Comparison of ENCODE assay signal across 9 mouse cellular contexts in genomic region chr1:127537204-127538038, GRCm38 (mm10).
DNase-seq lines count a peak whose midpoint lies in the region; ATAC-seq and TF ChIP-seq lines count a peak whose summit lies in the region.
"Had no signal": no experiment of that assay in that cellular context is flagged by ENCODE, and none has a peak within 500 bp of the region (broad histone marks: within the 10 kb centered on the region; RNA-seq: fewer than 3 reads in every experiment).

No protein-coding gene starts in this region.

- WGBS in heart, embryonic 15.5 days, result 32% methylated on average over 17 of the region's 17 CpGs
- WGBS in embryonic facial prominence, embryonic 11.5 days, result 8% methylated on average over 17 of the region's 17 CpGs

- H3K36me3 ChIP-seq in heart, embryonic 15.5 days, result no peaks in the 10 kb centered on the region
- no peaks in the 10 kb centered on the region for H3K36me3 ChIP-seq in embryonic facial prominence, embryonic 11.5 days (replicated peaks; ENCODE audit: control insufficient read depth, insufficient read depth, low read depth, low read length)
- H3K36me3 ChIP-seq: G1E had no signal

- no peaks in the 10 kb centered on the region for H3K9me3 ChIP-seq in heart, embryonic 15.5 days (replicated peaks)
- H3K9me3 ChIP-seq in embryonic facial prominence, embryonic 11.5 days (replicated peaks; ENCODE audit: control insufficient read depth, low read length), result no peaks in the 10 kb centered on the region

- no peak overlapping the region for H3K9ac ChIP-seq in heart, embryonic 15.5 days
- H3K9ac ChIP-seq in embryonic facial prominence, embryonic 11.5 days (replicated peaks; ENCODE audit: low read length), result peak overlapping the region; percentile 45

- ATAC-seq in heart, embryonic 15.5 days (replicated peaks; ENCODE audit: insufficient number of reproducible peaks, insufficient read depth, low FRiP score, low read depth), result no peak
- ATAC-seq in embryonic facial prominence, embryonic 11.5 days (replicated peaks; ENCODE audit: insufficient number of reproducible peaks, low FRiP score, low TSS enrichment, low read depth), result peak; percentile 85

- no peak for TF ChIP-seq CTCF in layer of hippocampus, adult 2 months (conservative IDR thresholded peaks at IDR 0.05)

- no peak for DNase-seq in heart, postnatal 4 days
- DNase-seq in embryonic facial prominence, embryonic 11.5 days (ENCODE audit: low spot score), result peak; percentile 86
- peak in 1 of 2 experiments; percentile 25 for DNase-seq in layer of hippocampus, adult 2 months (ENCODE audit: low spot score in 2 of 2)
- DNase-seq in neural tube, embryonic 10.5 days (ENCODE audit: extremely low spot score, low spot score), result peak; percentile 47
- DNase-seq in spleen, postnatal 14 days (ENCODE audit: low spot score in 2 of 2), result no peak
- no peak for DNase-seq in MN1 (ENCODE audit: low spot score)
- DNase-seq in adrenal gland, postnatal 25 days, result no peak

- no peaks in the 10 kb centered on the region for H3K27me3 ChIP-seq in heart, embryonic 15.5 days
- H3K27me3 ChIP-seq in embryonic facial prominence, embryonic 11.5 days (ENCODE audit: control insufficient read depth, insufficient read depth, low read length), result no peaks in the 10 kb centered on the region

- no peak overlapping the region for H3K4me3 ChIP-seq in heart, embryonic 15.5 days
- no peak overlapping the region for H3K4me3 ChIP-seq in embryonic facial prominence, embryonic 11.5 days (ENCODE audit: low read depth, low read length)
- peak overlapping the region; percentile 39 for H3K4me3 ChIP-seq in layer of hippocampus, adult 2 months

- H3K27ac ChIP-seq in heart, embryonic 15.5 days, result no peak overlapping the region
- H3K27ac ChIP-seq in embryonic facial prominence, embryonic 11.5 days (replicated peaks; ENCODE audit: low read depth, low read length), result peak overlapping the region; percentile 31; the same call in 1 of the 2 replicates
- peak overlapping the region; percentile 76 for H3K27ac ChIP-seq in layer of hippocampus, adult 2 months

- peak overlapping the region; percentile 37 for H3K4me2 ChIP-seq in heart, embryonic 15.5 days
- H3K4me2 ChIP-seq in embryonic facial prominence, embryonic 11.5 days (ENCODE audit: low read depth, low read length), result peak overlapping the region; percentile 27

- 0 out of 2 replicates have a peak, but pooled peaks cover 9% of the 10 kb centered on the region for H3K4me1 ChIP-seq in heart, embryonic 15.5 days (replicated peaks)
- no peaks in the 10 kb centered on the region; the same call in 1 of the 2 replicates for H3K4me1 ChIP-seq in embryonic facial prominence, embryonic 11.5 days (ENCODE audit: control insufficient read depth, insufficient read depth, low read length)

Comparison
In these comparisons a context has a peak if more than half of its experiments do, and no peak if none do; other contexts are left out.
1. DNase-seq: peak in embryonic facial prominence, embryonic 11.5 days (single experiment) and neural tube, embryonic 10.5 days (single experiment); none in heart, postnatal 4 days (single experiment), spleen, postnatal 14 days (0 of 2), MN1 (single experiment) and adrenal gland, postnatal 25 days (single experiment).